In the genomic region with DNA sequence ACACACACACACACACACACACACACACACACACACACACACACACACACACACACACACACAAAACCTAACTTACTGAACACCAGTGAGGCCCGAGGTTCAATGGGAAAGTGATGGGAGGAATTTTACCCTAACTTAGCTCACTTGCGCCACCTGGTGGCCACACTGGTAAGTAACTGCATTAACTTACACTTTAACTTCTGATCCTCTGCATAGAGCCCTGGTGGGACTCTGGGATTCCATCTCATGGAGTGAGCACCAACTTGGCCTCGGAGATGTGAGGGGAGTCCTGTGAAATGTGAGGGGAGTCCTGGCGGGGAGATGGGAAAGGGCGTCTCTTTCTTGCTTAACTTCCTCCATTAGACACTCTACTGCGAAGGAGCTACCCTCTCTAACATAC, we compare ENCODE assay signal across 9 mouse cellular contexts. TPM values are rescaled to one million over a fixed set of nuclear protein-coding genes. Genes with fewer than 3 reads are reported as not detected.
DNase-seq lines count a peak whose midpoint lies in the region; ATAC-seq and TF ChIP-seq lines count a peak whose summit lies in the region.
"Had no signal": no experiment of that assay in that cellular context is flagged by ENCODE, and none has a peak within 500 bp of the region (broad histone marks: within the 10 kb centered on the region; RNA-seq: fewer than 3 reads in every experiment).

No protein-coding gene starts in this region.

- intact Hi-C loops in left cerebral cortex, postnatal 4 days (cut with DNase I), result loop anchor here (2.0 kb wide), 1 partner anchor 137 kb away; no protein-coding TSS in a partner anchor

- DNase-seq in gastrocnemius, adult 18-20 months (ENCODE audit: low spot score), result peak; percentile 82
- no peak for DNase-seq in gastrocnemius, postnatal 25 days
- DNase-seq in cerebellum, adult 2 months, result peak; percentile 63 to 79
- peak; percentile 77 for DNase-seq in kidney, adult 2 months
- DNase-seq in left cerebral cortex, postnatal 4 days, result peak; percentile 90
- DNase-seq in monocyte, adult 2 months (ENCODE audit: low read depth in 1 of 2, low spot score in 2 of 2), result peak; percentile 14 to 49
- peak; percentile 40 to 52 for DNase-seq in spleen, postnatal 36 days (ENCODE audit: low spot score in 2 of 2)

- no peaks in the 10 kb centered on the region for H3K36me3 ChIP-seq in kidney, adult 2 months (ENCODE audit: control insufficient read depth, insufficient read depth, low read length)
- H3K36me3 ChIP-seq: G1E had no signal

- peaks cover 6% of the 10 kb centered on the region for H3K4me1 ChIP-seq in cerebellum, adult 2 months (ENCODE audit: control insufficient read depth, insufficient read depth, low read length)
- H3K4me1 ChIP-seq in kidney, adult 2 months (ENCODE audit: control insufficient read depth, insufficient read depth, low read length), result no peaks in the 10 kb centered on the region

- H3K27me3 ChIP-seq in cerebellum, adult 2 months (ENCODE audit: control insufficient read depth, insufficient read depth, low read length), result no peaks in the 10 kb centered on the region
- no peaks in the 10 kb centered on the region for H3K27me3 ChIP-seq in kidney, adult 2 months (replicated peaks; ENCODE audit: control insufficient read depth, insufficient read depth, low read length)

- no peak overlapping the region for H3K4me3 ChIP-seq in cerebellum, adult 2 months (replicated peaks; ENCODE audit: insufficient read depth, low read depth, low read length)
- no peak overlapping the region for H3K4me3 ChIP-seq in kidney, adult 2 months (ENCODE audit: insufficient read depth, low read depth, low read length)

- WGBS in cerebellum, adult 2 months, result 25% methylated on average over 6 of the region's 6 CpGs
- whole genome bisulfite sequencing in kidney, adult 2 months, result 22% methylated on average over 6 of the region's 6 CpGs

- ATAC-seq in frontal cortex, adult (ENCODE audit: low TSS enrichment), result peak; percentile 45; the same call in 1 of the 2 replicates

- peak; percentile 81 for TF ChIP-seq CTCF in cerebellum, adult 2 months (IDR thresholded peaks at IDR 0.05; ENCODE audit: borderline replicate concordance, insufficient read depth, low read depth, low read length)
- TF ChIP-seq CTCF in kidney, adult 2 months (conservative IDR thresholded peaks at IDR 0.05; ENCODE audit: insufficient read depth, insufficient read length, low read depth, low read length), result peak; percentile 75

- no peak overlapping the region for H3K27ac ChIP-seq in cerebellum, adult 2 months (ENCODE audit: insufficient read depth, low read length)
- no peak overlapping the region for H3K27ac ChIP-seq in kidney, adult 2 months (ENCODE audit: insufficient read depth, low read depth, low read length)

- TF ChIP-seq POLR2A in cerebellum, adult 2 months (IDR thresholded peaks at IDR 0.05; ENCODE audit: borderline replicate concordance, insufficient read depth, low read length), result no peak
- TF ChIP-seq POLR2A in kidney, adult 2 months (IDR thresholded peaks at IDR 0.05; ENCODE audit: low read depth, low read length), result no peak

RNA-seq across cellular contexts. Expression of a gene that starts 38.5 kb away (rescaled TPM):
- total RNA-seq in gastrocnemius, adult 18-20 months (2021), result not detected
- total RNA-seq in gastrocnemius, postnatal 25 days (2021), result not detected
- 0.14 TPM in 1 of 2 replicates, not detected in the other for polyA plus RNA-seq in cerebellum, adult 2 months (2012; rRNA removed)
- polyA plus RNA-seq in kidney, adult 2 months (2012; rRNA removed), result 0.65 and 1.5 TPM in 2 replicates
- total RNA-seq in left cerebral cortex, postnatal 4 days (2021), result not detected
- polyA plus RNA-seq: G1E had no signal

RNA-seq across cellular contexts. Expression of a gene that starts 47.2 kb away (rescaled TPM):
- total RNA-seq in gastrocnemius, adult 18-20 months (2021), result 1 to 10 TPM; 5.1 to 6.3 TPM
- 1 to 10 TPM; 3.8 to 9.8 TPM for total RNA-seq in gastrocnemius, postnatal 25 days (2021)
- polyA plus RNA-seq in cerebellum, adult 2 months (2012; rRNA removed), result 15.5 and 15.6 TPM in 2 replicates
- polyA plus RNA-seq in kidney, adult 2 months (2012; rRNA removed), result 8.8 and 10.8 TPM in 2 replicates
- 10 to 100 TPM; 22.8 to 25.8 TPM for total RNA-seq in left cerebral cortex, postnatal 4 days (2021)
- total RNA-seq: G1E had no signal
